Mouse (Mus musculus): Measurements from ENCODE around the gene Syt12. TPM values are rescaled to one million over a fixed set of nuclear protein-coding genes. Genes with fewer than 3 reads are reported as not detected.
A peak's percentile ranks its signal among the peaks of the same experiment; 100 is the strongest.

Syt12 gene
- polyA plus RNA-seq, 1 experiment: 41.8 TPM

- under 1% methylated on average over 74 of the region's 80 CpGs for WGBS
- peak overlapping the region; percentile 62 for H3K27ac ChIP-seq (ENCODE audit: insufficient read depth, low read depth, low read length)
- TF ChIP-seq POLR2A (IDR thresholded peaks at IDR 0.05; ENCODE audit: low read depth, low read length) (peak; percentile 13; the same call in 1 of the 2 replicates), CTCF (IDR thresholded peaks at IDR 0.05; ENCODE audit: extremely low read depth, insufficient read length, insufficient replicate concordance, low read depth, low read length) (no peak)
- peaks cover 6% of the 10 kb centered on the region; the same call in 1 of the 2 replicates for H3K4me1 ChIP-seq (ENCODE audit: control insufficient read depth, insufficient read depth, insufficient read length, low read length)
- no peaks in the 10 kb centered on the region for H3K27me3 ChIP-seq (ENCODE audit: control insufficient read depth, insufficient read depth, low read length)
- peak overlapping the region; percentile 69 for H3K4me3 ChIP-seq (ENCODE audit: low read depth, low read length)
- peaks cover 13% of the 10 kb centered on the region for H3K36me3 ChIP-seq (ENCODE audit: control insufficient read depth, insufficient read depth, low read length)
These were observed 80.9 kb downstream of the Syt12 start for GRCm38 (mm10) chr19:4396081-4396997.

Other genes with a start within 250 kb of the Syt12 start
- gene Pold4, start 245.5 kb downstream of the Syt12 start, polyA plus RNA-seq (2012; rRNA removed): 46.4 and 118 TPM in 2 replicates
- 72.2 and 105 TPM in 2 replicates for gene Ssh3, start 208.3 kb downstream of the Syt12 start, polyA plus RNA-seq (2012; rRNA removed)
- gene Ankrd13d, start 194.3 kb downstream of the Syt12 start, polyA plus RNA-seq (2012; rRNA removed): 1.1 and 1.8 TPM in 2 replicates
- 64.0 and 128 TPM in 2 replicates for gene Grk2, start 171.2 kb downstream of the Syt12 start, polyA plus RNA-seq (2012; rRNA removed)
- 37.8 and 100 TPM in 2 replicates for gene Kdm2a, start 79.2 kb downstream of the Syt12 start, polyA plus RNA-seq (2012; rRNA removed)
- 56.0 and 168 TPM in 2 replicates for gene Rhod, start 38.0 kb downstream of the Syt12 start, polyA plus RNA-seq (2012; rRNA removed)
- gene 2010003K11Rik, start 21.1 kb upstream of the Syt12 start, polyA plus RNA-seq (2012; rRNA removed): 84.7 and 128 TPM in 2 replicates
- gene Pcx, start 33.0 kb upstream of the Syt12 start, polyA plus RNA-seq (2012; rRNA removed): 31.3 and 44.9 TPM in 2 replicates
- gene Lrfn4, start 138.2 kb upstream of the Syt12 start, polyA plus RNA-seq (2012; rRNA removed): 9.8 and 12.0 TPM in 2 replicates
- 55.1 and 97.5 TPM in 2 replicates for gene Rce1, start 148.2 kb upstream of the Syt12 start, polyA plus RNA-seq (2012; rRNA removed)
- 2.1 TPM in 1 of 2 replicates, not detected in the other for gene Gm960, start 221.2 kb upstream of the Syt12 start, polyA plus RNA-seq (2012; rRNA removed)
- gene Sptbn2, start 233.7 kb upstream of the Syt12 start, polyA plus RNA-seq (2012; rRNA removed): 0.19 and 0.61 TPM in 2 replicates

Data from small intestine, adult 2 months (tissue).